Mouse (Mus musculus) cerebellum, adult 9-11 months (tissue): Measurements from ENCODE around the gene Gm4187.
"Not testable (repeated sequence)": the region's sequence is repeated elsewhere in the genome, so short reads cannot be mapped to it uniquely, and the experiment has no call there.

Experiments used
- DNase-seq: peaks from one replicate; pipeline ENCODE4 v3.0.0; 2022

Gm4187 gene

GRCm38 (mm10) chr7:22329617-22330016 is at the start of gene Gm4187:
Gene Gm4187 (minus strand): TSS chr7:22329717.
- not testable (repeated sequence) for DNase-seq

DNA sequence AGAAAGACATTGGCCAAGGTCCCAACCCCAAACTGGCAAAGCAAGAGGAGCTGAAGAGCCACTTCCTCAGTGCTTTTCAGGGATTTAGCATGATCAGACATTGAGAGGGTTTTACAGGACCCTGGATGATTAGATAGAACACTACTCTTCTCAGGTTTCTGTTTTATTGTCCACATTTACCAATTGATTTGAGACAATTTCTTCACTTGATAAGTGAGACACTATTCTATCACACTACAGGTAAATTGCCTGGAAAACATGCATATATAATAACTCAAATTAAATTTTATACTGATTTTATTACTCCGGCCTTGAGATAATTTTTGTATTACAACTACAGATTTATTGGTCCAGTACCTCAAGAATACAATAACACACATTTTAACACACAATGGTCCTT is 41.4 kb upstream of the Gm4187 start, which contains the start of gene Gm8660:
Gene Gm8660 (minus strand): TSS at position 101 of the 400 bp plus-strand sequence.
- not testable (repeated sequence) for DNase-seq
